Mouse (Mus musculus): ENCODE measurements around the gene Prkch. TPM values are rescaled to one million over a fixed set of nuclear protein-coding genes. Genes with fewer than 3 reads are reported as not detected.

Prkch gene
- total and polyA plus RNA-seq, 2 experiments from 2014 or later, result 10.4 to 16.7 TPM

DNA sequence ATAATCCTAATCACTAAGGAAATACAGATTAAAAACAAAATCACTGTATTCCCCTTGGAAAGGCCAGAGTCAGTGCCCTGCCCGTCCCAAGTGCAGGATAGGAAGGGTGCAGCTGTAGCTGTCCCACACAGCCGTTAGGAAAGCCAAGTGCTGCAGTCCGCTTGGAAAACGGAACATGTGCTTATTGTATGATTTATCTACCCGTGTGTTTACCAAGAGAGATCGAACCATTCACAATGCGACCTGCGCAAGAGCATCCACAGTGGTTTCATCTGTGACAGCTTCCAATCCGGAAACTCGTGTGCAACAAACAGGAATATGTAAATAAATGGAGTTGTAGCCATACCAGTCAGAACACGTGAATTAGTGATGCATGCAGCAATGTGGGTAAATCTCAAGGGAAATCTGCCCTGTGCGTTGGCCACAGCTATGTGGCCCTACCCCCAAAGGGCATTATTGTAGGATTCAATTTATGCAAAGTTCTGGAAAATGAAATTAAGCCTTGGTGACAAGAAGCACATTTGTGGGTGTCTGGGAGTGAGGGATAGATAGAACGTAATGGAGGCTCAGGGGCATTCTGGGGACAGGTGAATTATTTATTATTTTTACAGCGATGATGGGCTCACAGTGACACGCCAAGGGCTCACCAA is 6.2 kb downstream of the Prkch start:
- H3K27ac ChIP-seq (ENCODE audit: low read depth, low read length), result no peak overlapping the region
- H3K27me3 ChIP-seq (ENCODE audit: insufficient read depth, low read length), result no peaks in the 10 kb centered on the region; the same call in 1 of the 2 replicates
- TF ChIP-seq CTCF (IDR thresholded peaks at IDR 0.05; ENCODE audit: low read depth), result no peak
- H3K9me3 ChIP-seq (ENCODE audit: low read length), result no peaks in the 10 kb centered on the region
- H3K36me3 ChIP-seq (ENCODE audit: insufficient read depth), result no peaks in the 10 kb centered on the region
- peaks cover 6% of the 10 kb centered on the region; the same call in 1 of the 2 replicates for H3K4me1 ChIP-seq (ENCODE audit: insufficient read depth)
- H3K9ac ChIP-seq, result no peak overlapping the region
- DNase-seq, result no peak
- no peak overlapping the region for H3K4me2 ChIP-seq (ENCODE audit: low read depth)
- WGBS, result 86% methylated on average over 15 of the region's 15 CpGs
- ATAC-seq, result no peak
- no peak overlapping the region for H3K4me3 ChIP-seq (ENCODE audit: low read depth, low read length)

DNA sequence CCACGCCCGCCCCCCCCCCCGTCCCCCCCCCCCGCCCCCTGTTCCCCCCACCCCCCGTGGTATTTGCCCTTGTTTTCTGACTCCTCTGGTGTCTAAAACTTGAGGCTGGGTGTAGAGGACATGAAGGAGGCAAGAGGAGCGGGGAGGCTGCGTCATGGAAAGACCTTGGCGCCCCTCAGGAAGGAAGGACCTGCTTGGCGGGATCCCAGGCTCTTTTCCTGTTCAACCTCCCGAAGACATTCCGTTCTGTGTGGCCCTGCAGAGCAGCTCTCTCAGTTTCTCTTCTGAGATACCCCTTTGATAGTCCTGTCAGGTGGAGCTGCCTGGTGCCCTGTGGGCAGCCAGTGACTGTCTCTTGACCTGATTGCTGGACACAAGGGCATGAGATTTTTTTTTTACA is 7.0 kb downstream of the Prkch start:
- TF ChIP-seq CTCF (IDR thresholded peaks at IDR 0.05; ENCODE audit: low read depth), result no peak
- no peaks in the 10 kb centered on the region for H3K4me1 ChIP-seq (ENCODE audit: insufficient read depth)
- 68% methylated on average over 10 of the region's 11 CpGs for WGBS
- no peak for ATAC-seq
- H3K4me3 ChIP-seq (ENCODE audit: low read depth, low read length), result no peak overlapping the region
- no peak overlapping the region for H3K27ac ChIP-seq (ENCODE audit: low read depth, low read length)
- H3K36me3 ChIP-seq (ENCODE audit: insufficient read depth), result no peaks in the 10 kb centered on the region
- DNase-seq, result no peak
- no peak overlapping the region for H3K4me2 ChIP-seq (ENCODE audit: low read depth)
- H3K9me3 ChIP-seq (ENCODE audit: low read length), result no peaks in the 10 kb centered on the region
- no peak overlapping the region for H3K9ac ChIP-seq
- no peaks in the 10 kb centered on the region for H3K27me3 ChIP-seq (ENCODE audit: insufficient read depth, low read length)

DNA sequence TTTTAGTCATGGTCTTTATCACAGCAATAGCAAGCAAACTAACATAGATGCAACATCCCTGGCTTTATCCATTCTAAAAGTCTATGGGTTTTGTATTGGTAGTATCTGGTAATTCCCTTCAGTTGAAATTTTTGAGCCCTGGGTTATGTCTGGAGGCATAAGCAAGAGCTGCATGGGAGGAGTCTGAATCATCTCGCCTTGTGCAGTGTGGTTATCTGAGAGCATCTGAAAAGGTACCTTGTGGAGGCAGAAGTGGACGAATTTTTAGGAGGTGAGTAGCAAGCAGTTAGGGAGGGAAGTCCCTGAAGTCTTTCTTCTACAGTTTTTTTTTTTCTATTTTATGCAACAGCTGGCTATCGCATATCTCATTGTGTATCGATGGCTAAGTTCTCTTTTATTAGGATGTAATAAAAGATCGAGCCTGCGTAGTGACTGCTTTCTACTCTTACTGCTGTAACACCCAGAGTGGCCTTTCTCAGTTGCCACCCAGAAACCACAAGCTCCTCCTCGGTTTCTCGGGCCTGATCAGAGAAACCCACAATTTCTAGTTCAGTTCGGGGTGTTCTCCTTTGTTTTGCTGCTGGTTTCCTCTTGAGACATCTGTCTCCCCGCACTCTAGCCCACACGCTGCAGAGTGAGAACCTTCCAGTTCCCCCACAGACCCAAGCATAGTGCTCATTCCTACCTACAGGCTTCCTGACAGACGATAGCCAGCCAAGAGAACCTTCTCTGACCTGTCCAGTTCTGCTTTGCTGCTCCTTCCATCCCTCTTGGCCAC is 8.6 kb downstream of the Prkch start:
- Histone ChIP-seq H3K36me3 (ENCODE audit: insufficient read depth) (no peaks in the 10 kb centered on the region), H3K27ac (ENCODE audit: low read depth, low read length) (no peak overlapping the region), H3K27me3 (ENCODE audit: insufficient read depth, low read length) (no peaks in the 10 kb centered on the region), H3K4me1 (ENCODE audit: insufficient read depth) (no peaks in the 10 kb centered on the region), H3K9ac (no peak overlapping the region), H3K4me2 (ENCODE audit: low read depth) (no peak overlapping the region), H3K9me3 (ENCODE audit: low read length) (no peaks in the 10 kb centered on the region), H3K4me3 (ENCODE audit: low read depth, low read length) (no peak overlapping the region)
- WGBS, result 88% methylated on average over 12 of the region's 12 CpGs
- DNase-seq, result no peak
- no peak for TF ChIP-seq CTCF (IDR thresholded peaks at IDR 0.05; ENCODE audit: low read depth)
- no peak for ATAC-seq

DNA sequence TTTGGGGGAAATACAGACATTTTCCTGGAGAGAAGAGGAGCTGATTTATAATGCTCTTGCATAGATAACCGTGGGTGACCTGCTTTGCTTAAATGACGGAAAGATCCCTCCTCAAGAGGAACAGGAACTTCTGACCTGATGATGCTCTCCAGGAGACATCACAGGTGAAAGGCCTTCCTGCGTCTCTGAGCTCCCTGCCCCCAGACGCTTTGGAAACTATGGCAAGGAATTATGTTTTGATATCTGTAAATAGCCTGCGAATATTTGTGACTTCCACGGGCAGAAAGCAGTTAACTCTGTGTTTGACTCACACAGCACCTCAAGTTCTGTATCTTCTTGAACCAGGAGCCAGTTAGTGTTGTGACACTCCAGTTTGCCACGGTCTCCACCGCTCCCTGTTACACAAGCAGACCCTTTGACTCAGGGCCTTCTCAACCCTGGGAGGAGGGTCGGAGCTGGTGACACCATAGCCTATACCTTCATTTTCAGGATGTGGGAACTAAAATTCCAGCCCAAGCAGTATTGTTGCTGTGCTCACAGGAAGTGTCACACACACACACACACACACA is 9.7 kb downstream of the Prkch start:
- 89% methylated on average over 9 of the region's 9 CpGs for WGBS
- Histone ChIP-seq H3K4me3 (ENCODE audit: low read depth, low read length) (no peak overlapping the region), H3K9ac (no peak overlapping the region), H3K36me3 (ENCODE audit: insufficient read depth) (no peaks in the 10 kb centered on the region), H3K4me2 (ENCODE audit: low read depth) (no peak overlapping the region), H3K27ac (ENCODE audit: low read depth, low read length) (no peak overlapping the region), H3K9me3 (ENCODE audit: low read length) (no peaks in the 10 kb centered on the region), H3K27me3 (ENCODE audit: insufficient read depth, low read length) (no peaks in the 10 kb centered on the region), H3K4me1 (ENCODE audit: insufficient read depth) (no peaks in the 10 kb centered on the region)
- no peak for TF ChIP-seq CTCF (IDR thresholded peaks at IDR 0.05; ENCODE audit: low read depth)
- no peak for ATAC-seq
- no peak for DNase-seq

DNA sequence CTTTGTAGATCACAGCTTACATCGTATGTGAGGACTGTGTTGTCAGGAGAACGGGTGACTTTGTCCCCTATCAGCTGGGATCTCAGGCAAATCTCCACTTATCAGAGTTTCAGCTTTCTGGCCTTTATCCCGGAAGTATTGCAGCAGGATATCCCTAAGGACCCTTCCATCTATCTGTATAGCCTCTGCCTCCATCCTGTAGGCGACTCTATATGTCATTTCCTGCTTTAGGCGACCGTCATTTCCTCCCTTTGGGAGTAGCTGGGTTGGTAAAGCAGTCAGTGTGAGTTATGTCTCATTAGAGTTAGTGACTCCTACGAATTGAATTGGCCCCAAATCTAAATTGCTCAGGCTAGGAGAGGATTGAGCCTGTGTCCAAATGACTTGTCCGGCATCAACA is 10.6 kb downstream of the Prkch start:
- Histone ChIP-seq H3K36me3 (ENCODE audit: insufficient read depth) (no peaks in the 10 kb centered on the region), H3K9me3 (ENCODE audit: low read length) (no peaks in the 10 kb centered on the region), H3K9ac (no peak overlapping the region), H3K4me3 (ENCODE audit: low read depth, low read length) (no peak overlapping the region), H3K27me3 (ENCODE audit: insufficient read depth, low read length) (no peaks in the 10 kb centered on the region), H3K4me2 (ENCODE audit: low read depth) (no peak overlapping the region), H3K27ac (ENCODE audit: low read depth, low read length) (no peak overlapping the region), H3K4me1 (ENCODE audit: insufficient read depth) (no peaks in the 10 kb centered on the region)
- TF ChIP-seq CTCF (IDR thresholded peaks at IDR 0.05; ENCODE audit: low read depth), result no peak
- ATAC-seq, result no peak
- DNase-seq, result no peak
- WGBS, result 83% methylated on average over 8 of the region's 8 CpGs

DNA sequence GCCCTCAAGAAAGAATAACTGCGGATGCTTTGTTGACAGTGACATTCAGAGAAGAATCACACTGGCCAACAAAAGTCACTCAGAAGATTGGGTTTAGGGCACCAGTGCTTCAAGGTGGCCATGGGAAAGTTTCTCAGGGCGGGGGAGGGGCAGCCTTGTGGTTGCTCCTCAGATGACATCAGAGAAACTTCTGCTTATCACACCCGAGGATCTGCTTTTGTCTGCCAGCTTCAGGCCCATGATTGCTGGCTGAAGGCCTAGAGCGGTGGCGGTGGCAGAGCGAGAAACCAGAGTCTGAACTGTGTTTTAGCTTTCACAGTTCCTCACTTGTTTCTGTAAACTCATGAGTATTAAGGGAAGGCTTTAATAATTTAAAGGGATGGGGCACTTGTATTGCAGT is 13.6 kb downstream of the Prkch start:
- TF ChIP-seq CTCF (IDR thresholded peaks at IDR 0.05; ENCODE audit: low read depth), result no peak
- no peak overlapping the region for H3K4me3 ChIP-seq (ENCODE audit: low read depth, low read length)
- no peaks in the 10 kb centered on the region for H3K9me3 ChIP-seq (ENCODE audit: low read length)
- no peak overlapping the region for H3K4me2 ChIP-seq (ENCODE audit: low read depth)
- no peak overlapping the region for H3K9ac ChIP-seq
- DNase-seq, result no peak
- WGBS, result 54% methylated on average over 6 of the region's 6 CpGs
- no peaks in the 10 kb centered on the region for H3K4me1 ChIP-seq (ENCODE audit: insufficient read depth)
- no peaks in the 10 kb centered on the region for H3K27me3 ChIP-seq (ENCODE audit: insufficient read depth, low read length)
- H3K36me3 ChIP-seq (ENCODE audit: insufficient read depth), result no peaks in the 10 kb centered on the region
- ATAC-seq, result no peak
- no peak overlapping the region for H3K27ac ChIP-seq (ENCODE audit: low read depth, low read length)

DNA sequence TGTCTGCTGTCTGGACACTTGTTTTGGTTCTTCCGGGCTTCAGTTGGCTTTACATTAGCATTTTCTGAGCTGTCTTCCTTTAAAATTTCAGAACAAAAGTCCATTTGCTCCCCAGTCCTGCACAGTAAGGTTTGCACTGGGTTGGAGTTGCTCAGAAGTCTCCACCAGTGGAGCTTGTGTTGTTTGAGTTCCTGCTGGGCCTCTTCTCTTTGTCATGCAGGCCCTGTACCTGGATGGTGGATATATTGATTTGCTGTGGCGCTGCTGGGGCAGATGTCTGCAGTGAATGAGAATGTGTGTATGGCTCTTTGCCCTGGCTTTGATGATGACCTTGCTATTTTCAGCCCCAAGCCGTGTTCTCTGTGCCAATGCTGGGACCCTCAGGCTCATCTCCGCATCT is 15.9 kb downstream of the Prkch start:
- no peak for DNase-seq

More for the DNA sequence above, 15.9 kb downstream of the Prkch start:
- Histone ChIP-seq H3K27ac (ENCODE audit: low read depth, low read length) (no peak overlapping the region), H3K4me2 (ENCODE audit: low read depth) (no peak overlapping the region), H3K4me1 (ENCODE audit: insufficient read depth) (no peaks in the 10 kb centered on the region), H3K27me3 (ENCODE audit: insufficient read depth, low read length) (no peaks in the 10 kb centered on the region), H3K4me3 (ENCODE audit: low read depth, low read length) (no peak overlapping the region), H3K9ac (no peak overlapping the region), H3K9me3 (ENCODE audit: low read length) (no peaks in the 10 kb centered on the region), H3K36me3 (ENCODE audit: insufficient read depth) (no peaks in the 10 kb centered on the region)
- 63% methylated on average over 4 of the region's 4 CpGs for WGBS
- TF ChIP-seq CTCF (IDR thresholded peaks at IDR 0.05; ENCODE audit: low read depth), result no peak
- ATAC-seq, result no peak
